Mouse (Mus musculus): ENCODE data around the gene Ccdc63.

DNA sequence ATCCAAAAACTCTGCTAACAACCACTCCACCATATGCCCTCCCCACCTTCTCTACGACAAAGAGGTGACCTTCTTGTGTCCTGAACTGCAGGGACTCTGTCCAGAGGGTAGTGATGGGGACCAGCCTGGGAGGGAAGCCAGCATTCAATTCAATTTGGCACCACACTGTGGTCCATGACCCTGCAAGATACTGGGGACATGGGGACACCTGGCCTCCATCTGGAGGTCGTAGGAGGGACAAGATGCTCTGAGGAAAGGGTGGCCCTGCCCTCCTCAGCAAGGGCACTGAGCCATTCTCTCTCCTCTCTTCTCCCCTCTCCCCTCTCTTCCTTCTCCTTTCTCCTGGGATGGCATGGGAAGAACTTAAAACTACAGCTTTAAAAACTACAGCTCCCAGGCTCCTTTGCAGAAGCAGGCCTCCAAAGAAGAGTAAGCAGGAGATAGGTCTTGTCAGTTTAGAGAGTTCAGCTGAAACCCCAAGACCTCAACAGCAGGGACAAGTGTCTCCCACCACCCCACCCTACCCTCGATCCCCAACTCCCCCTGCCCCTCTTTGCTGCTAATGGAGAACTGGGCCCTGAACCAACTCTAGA, 5.2 kb downstream of the Ccdc63 start:
- TF ChIP-seq ZNF384 (IDR thresholded peaks at IDR 0.05; ENCODE audit: low read depth, low read length) = no peak
- TF ChIP-seq MAFK (IDR thresholded peaks at IDR 0.05; ENCODE audit: insufficient read depth, low read depth, low read length) = no peak
- TF ChIP-seq CHD2 (IDR thresholded peaks at IDR 0.05; ENCODE audit: low read depth, low read length) = no peak
- TF ChIP-seq ZC3H11A (IDR thresholded peaks at IDR 0.05; ENCODE audit: borderline replicate concordance, low read depth, low read length) = no peak
